Mouse (Mus musculus) MEL (cell line): ENCODE measurements around the gene Sipa1l1. TPM values are rescaled to one million over a fixed set of nuclear protein-coding genes. Genes with fewer than 3 reads are reported as not detected.

Experiments
- DNase-seq: peaks from one replicate; pipeline ENCODE4 v3.0.0; 2011; ENCODE audit warnings: low read depth, low spot score
- H3K27ac ChIP-seq: 2 replicates; pipeline ENCODE4 v1.5.1; 2012; ENCODE audit warnings: low read depth, mild to moderate bottlenecking, control low read depth, low read length, moderate library complexity; ENCODE audit not compliant: control insufficient read depth
- H3K27me3 ChIP-seq, 2 experiments: fragments of 150-350 bp in 1 of 2; sonication (generic) in 1 of 2; 2 replicates each; pipeline ENCODE4 v1.6.1; 2012; ENCODE audit warnings: low read length in 2 of 2, mild to moderate bottlenecking in 2 of 2, improper control_type of control experiment in 1 of 2, moderate library complexity in 1 of 2; ENCODE audit not compliant: insufficient read depth in 2 of 2, control insufficient read depth in 1 of 2
- H3K36me3 ChIP-seq, 2 experiments: 2 replicates each; pipeline ENCODE4 v1.6.1; 2012 to 2014; ENCODE audit warnings: low read length in 2 of 2, improper control_type of control experiment in 1 of 2, inconsistent platforms in 1 of 2, mild to moderate bottlenecking in 1 of 2; ENCODE audit not compliant: insufficient read depth in 2 of 2, control insufficient read depth in 1 of 2
- H3K4me1 ChIP-seq, 2 experiments: fragments of 150-350 bp in 1 of 2; sonication (generic) in 1 of 2; 2 replicates each; pipeline ENCODE4 v1.6.1; 2012; ENCODE audit warnings: low read length in 2 of 2, improper control_type of control experiment in 1 of 2, mild to moderate bottlenecking in 1 of 2; ENCODE audit not compliant: insufficient read depth in 2 of 2, control insufficient read depth in 1 of 2
- H3K4me3 ChIP-seq, 2 experiments: fragments of 150-350 bp in 1 of 2; sonication (generic) in 1 of 2; 2 replicates each; pipeline ENCODE4 v1.5.1; 2012; ENCODE audit warnings: low read depth in 2 of 2, low read length in 2 of 2, mild to moderate bottlenecking in 2 of 2, moderate library complexity in 2 of 2, control low read depth in 1 of 2, improper control_type of control experiment in 1 of 2; ENCODE audit not compliant: control insufficient read depth in 1 of 2, insufficient read depth in 1 of 2
- H3K79me2 ChIP-seq: 2 replicates; pipeline ENCODE4 v1.6.1; 2012; ENCODE audit warnings: mild to moderate bottlenecking, low read length, moderate library complexity; ENCODE audit not compliant: control insufficient read depth, poor library complexity, insufficient read depth
- H3K9ac ChIP-seq: 2 replicates; pipeline ENCODE4 v1.6.1; 2012; ENCODE audit warnings: low read depth, mild to moderate bottlenecking, control low read depth, low read length, moderate library complexity; ENCODE audit not compliant: control insufficient read depth, poor library complexity, severe bottlenecking
- H3K9me3 ChIP-seq: fragments of 150-350 bp; sonication (generic); replicated peaks from 2 replicates; pipeline ENCODE4 v1.6.1; 2012; ENCODE audit warnings: mild to moderate bottlenecking, low read length, improper control_type of control experiment, moderate library complexity; ENCODE audit not compliant: insufficient read depth
- BHLHE40 ChIP-seq: IDR thresholded peaks from 2 replicates; pipeline ENCODE4 v1.6.1; 2012; ENCODE audit warnings: low read depth, mild to moderate bottlenecking, inconsistent platforms, low read length, improper control_type of control experiment, borderline replicate concordance
- CHD1 ChIP-seq: IDR thresholded peaks from 2 replicates; pipeline ENCODE4 v1.6.1; 2012; ENCODE audit warnings: low read depth, mild to moderate bottlenecking, inconsistent platforms, low read length, improper control_type of control experiment
- CHD2 ChIP-seq: IDR thresholded peaks from 2 replicates; pipeline ENCODE4 v1.6.1; 2011; ENCODE audit warnings: low read length, improper control_type of control experiment
- E2F4 ChIP-seq: IDR thresholded peaks from 2 replicates; pipeline ENCODE4 v1.6.1; 2011; ENCODE audit warnings: low read depth, low read length, improper control_type of control experiment, borderline replicate concordance
- ELF1 ChIP-seq: IDR thresholded peaks from 2 replicates; pipeline ENCODE4 v1.6.1; 2014; ENCODE audit warnings: low read depth, mild to moderate bottlenecking, inconsistent platforms, low read length, improper control_type of control experiment, moderate library complexity
- EP300 ChIP-seq, 2 experiments: IDR thresholded peaks; 2 replicates each; pipeline ENCODE4 v1.6.1; 2011; ENCODE audit warnings: improper control_type of control experiment in 2 of 2, low read length in 2 of 2, low read depth in 1 of 2, mild to moderate bottlenecking in 1 of 2
- GABPA ChIP-seq: IDR thresholded peaks from 2 replicates; pipeline ENCODE4 v1.6.1; 2012; ENCODE audit warnings: low read depth, mild to moderate bottlenecking, inconsistent platforms, low read length, improper control_type of control experiment, moderate library complexity
- GATA1 ChIP-seq: IDR thresholded peaks from 2 replicates; pipeline ENCODE4 v1.6.1; 2011; ENCODE audit warnings: low read depth, low read length, improper control_type of control experiment
- HCFC1 ChIP-seq: IDR thresholded peaks from 2 replicates; pipeline ENCODE4 v1.6.1; 2012; ENCODE audit warnings: low read depth, mild to moderate bottlenecking, inconsistent platforms, low read length, improper control_type of control experiment, moderate library complexity
- MAZ ChIP-seq: IDR thresholded peaks from 2 replicates; pipeline ENCODE4 v1.6.1; 2012; ENCODE audit warnings: low read depth, mild to moderate bottlenecking, inconsistent platforms, low read length, improper control_type of control experiment
- MXI1 ChIP-seq: IDR thresholded peaks from 2 replicates; pipeline ENCODE4 v1.6.1; 2011; ENCODE audit warnings: mild to moderate bottlenecking, low read depth, low read length, improper control_type of control experiment
- MYB ChIP-seq: IDR thresholded peaks from 2 replicates; pipeline ENCODE4 v1.6.1; 2011; ENCODE audit warnings: mild to moderate bottlenecking, low read depth, low read length, improper control_type of control experiment
- RAD21 ChIP-seq: IDR thresholded peaks from 2 replicates; pipeline ENCODE4 v1.6.1; 2011; ENCODE audit warnings: mild to moderate bottlenecking, low read depth, low read length, improper control_type of control experiment
- SMC3 ChIP-seq: IDR thresholded peaks from 2 replicates; pipeline ENCODE4 v1.6.1; 2011; ENCODE audit warnings: low read depth, low read length, improper control_type of control experiment
- TAL1 ChIP-seq: IDR thresholded peaks from 2 replicates; pipeline ENCODE4 v1.6.1; 2012; ENCODE audit warnings: mild to moderate bottlenecking, inconsistent platforms, low read length, moderate library complexity, mixed read lengths
- USF2 ChIP-seq, 2 experiments: IDR thresholded peaks; 2 replicates each; pipeline ENCODE4 v1.6.1; 2011 to 2012; ENCODE audit warnings: improper control_type of control experiment in 2 of 2, low read length in 2 of 2, borderline replicate concordance in 1 of 2, inconsistent platforms in 1 of 2, low read depth in 1 of 2, mild to moderate bottlenecking in 1 of 2; ENCODE audit not compliant: insufficient read depth in 1 of 2
- ZKSCAN1 ChIP-seq: IDR thresholded peaks from 2 replicates; pipeline ENCODE4 v1.6.1; 2012; ENCODE audit warnings: low read depth, mild to moderate bottlenecking, inconsistent platforms, low read length, improper control_type of control experiment, moderate library complexity
- ZMIZ1 ChIP-seq: IDR thresholded peaks from 2 replicates; pipeline ENCODE4 v1.6.1; 2012; ENCODE audit warnings: low read depth, mild to moderate bottlenecking, inconsistent platforms, low read length, improper control_type of control experiment, moderate library complexity
- ZNF384 ChIP-seq: IDR thresholded peaks from 2 replicates; pipeline ENCODE4 v1.6.1; 2012; ENCODE audit warnings: low read depth, mild to moderate bottlenecking, inconsistent platforms, low read length, improper control_type of control experiment
- polyA plus RNA-seq, 2 experiments: library from polyadenylated mRNA; stranded (reverse) in 1 of 2; unstranded in 1 of 2; fragments of >175 nt in 1 of 2; fragments of >200 nt in 1 of 2; gene quantifications; 2 replicates each; pipeline versions ENCODE4 v1.2.1 to v1.2.4; 2012; ENCODE audit warnings: low replicate concordance in 2 of 2, low read depth in 1 of 2; ENCODE audit not compliant: insufficient read length in 2 of 2, insufficient read depth in 1 of 2, missing spikeins in 1 of 2
- total RNA-seq: library from RNA; depleted of rRNA; stranded (reverse); fragments of 300-350 nt; gene quantifications from 2 replicates; pipeline ENCODE4 v1.2.3, GENCODE M21; 2012

Sipa1l1 gene
- total and polyA plus RNA-seq, 3 experiments, result 18.1 to 42.7 (median 19.3) TPM

- no peaks in the 10 kb centered on the region for H3K9me3 ChIP-seq
- H3K4me3 ChIP-seq, result no peak overlapping the region
- H3K4me1 ChIP-seq, result no peaks in the 10 kb centered on the region
- TF ChIP-seq TAL1, result no peak
- TF ChIP-seq HCFC1, result no peak
- TF ChIP-seq MYB, result no peak
- TF ChIP-seq CHD2, result no peak
- TF ChIP-seq CHD1, result no peak
- no peak for TF ChIP-seq MXI1
- no peak for TF ChIP-seq EP300 (IDR thresholded peaks at IDR 0.05; ENCODE audit: low read depth in 1 of 2, low read length in 2 of 2)
- TF ChIP-seq MAZ, result no peak
- TF ChIP-seq ZKSCAN1, result no peak
- no peak for TF ChIP-seq USF2 (IDR thresholded peaks at IDR 0.05; ENCODE audit: borderline replicate concordance in 1 of 2, insufficient read depth in 1 of 2, low read depth in 1 of 2, low read length in 2 of 2)
- TF ChIP-seq BHLHE40, result no peak
- TF ChIP-seq ZNF384, result no peak
- no peak for TF ChIP-seq SMC3
- no peak for TF ChIP-seq ELF1
- H3K9ac ChIP-seq, result no peak overlapping the region
- H3K79me2 ChIP-seq, result no peaks in the 10 kb centered on the region
- DNase-seq, result no peak
- no peaks in the 10 kb centered on the region for H3K27me3 ChIP-seq
- H3K27ac ChIP-seq, result no peak overlapping the region
- peaks cover 0 to 5% of the 10 kb centered on the region in 2 experiments; a peak in 2 of 4 replicates for H3K36me3 ChIP-seq
Measured at GRCm38 (mm10) chr12:82339221-82339861, 170.2 kb downstream of the Sipa1l1 start.

- no peaks in the 10 kb centered on the region for H3K79me2 ChIP-seq
- no peak overlapping the region for H3K4me3 ChIP-seq
Measured at GRCm38 (mm10) chr12:82340196-82340918, 171.2 kb downstream of the Sipa1l1 start.

More at GRCm38 (mm10) chr12:82340196-82340918, 171.2 kb downstream of the Sipa1l1 start:
- no peak overlapping the region for H3K9ac ChIP-seq
- TF ChIP-seq HCFC1 (no peak), ZMIZ1 (no peak), GATA1 (no peak), ELF1 (no peak), GABPA (no peak), ZKSCAN1 (no peak), MXI1 (no peak), ZNF384 (no peak), RAD21 (no peak), E2F4 (no peak)
- no peak overlapping the region for H3K27ac ChIP-seq
- no peaks in the 10 kb centered on the region for H3K4me1 ChIP-seq
- H3K36me3 ChIP-seq, result peaks cover 0 to 5% of the 10 kb centered on the region in 2 experiments; a peak in 2 of 4 replicates
- H3K27me3 ChIP-seq, result no peaks in the 10 kb centered on the region
- no peaks in the 10 kb centered on the region for H3K9me3 ChIP-seq
- DNase-seq, result no peak
